Mouse (Mus musculus): Measurements from ENCODE around the gene Rabgef1. TPM values are rescaled to one million over a fixed set of nuclear protein-coding genes. Genes with fewer than 3 reads are reported as not detected.

The Rabgef1 gene
- polyA plus RNA-seq, 1 experiment from 2014 or later = 41.1 TPM

GRCm38 (mm10) chr5:130163670-130164069, 7.9 kb upstream of the Rabgef1 start:
- no peaks in the 10 kb centered on the region for H3K9me3 ChIP-seq (ENCODE audit: control insufficient read depth, low read length)
- no peaks in the 10 kb centered on the region for H3K27me3 ChIP-seq (replicated peaks; ENCODE audit: control insufficient read depth, insufficient read depth, low read length)
- no peak overlapping the region for H3K4me3 ChIP-seq (ENCODE audit: low read depth, low read length)
- H3K4me1 ChIP-seq (replicated peaks; ENCODE audit: control insufficient read depth, insufficient read depth, low read length) = peaks cover 4% of the 10 kb centered on the region; the same call in 1 of the 2 replicates
- WGBS = 3% methylated on average over 7 of the region's 7 CpGs
- peak; percentile 59 for DNase-seq (ENCODE audit: low spot score)
- H3K36me3 ChIP-seq (ENCODE audit: control insufficient read depth, insufficient read depth, low read length) = no peaks in the 10 kb centered on the region
- H3K4me2 ChIP-seq = no peak overlapping the region
- no peak overlapping the region for H3K9ac ChIP-seq (ENCODE audit: low read depth, low read length)
- H3K27ac ChIP-seq (ENCODE audit: low read depth, low read length) = no peak overlapping the region
- peak; percentile 60 for ATAC-seq (replicated peaks; ENCODE audit: low FRiP score)

GRCm38 (mm10) chr5:130165213-130165612, 6.4 kb upstream of the Rabgef1 start:
- no peaks in the 10 kb centered on the region for H3K36me3 ChIP-seq (ENCODE audit: control insufficient read depth, insufficient read depth, low read length)
- no peak for DNase-seq (ENCODE audit: low spot score)
- peaks cover 10% of the 10 kb centered on the region for H3K4me1 ChIP-seq (replicated peaks; ENCODE audit: control insufficient read depth, insufficient read depth, low read length)
- H3K27ac ChIP-seq (ENCODE audit: low read depth, low read length) = no peak overlapping the region
- 63% methylated on average over 4 of the region's 4 CpGs for WGBS
- no peak overlapping the region for H3K9ac ChIP-seq (ENCODE audit: low read depth, low read length)
- no peak overlapping the region for H3K4me2 ChIP-seq
- peak; percentile 60; the same call in 1 of the 2 replicates for ATAC-seq (replicated peaks; ENCODE audit: low FRiP score)
- no peaks in the 10 kb centered on the region for H3K27me3 ChIP-seq (replicated peaks; ENCODE audit: control insufficient read depth, insufficient read depth, low read length)
- no peaks in the 10 kb centered on the region for H3K9me3 ChIP-seq (ENCODE audit: control insufficient read depth, low read length)
- H3K4me3 ChIP-seq (ENCODE audit: low read depth, low read length) = no peak overlapping the region

GRCm38 (mm10) chr5:130169109-130169508, 2.5 kb upstream of the Rabgef1 start:
- Histone ChIP-seq H3K4me1 (replicated peaks; ENCODE audit: control insufficient read depth, insufficient read depth, low read length) (peaks cover 33% of the 10 kb centered on the region), H3K36me3 (ENCODE audit: control insufficient read depth, insufficient read depth, low read length) (no peaks in the 10 kb centered on the region), H3K27me3 (replicated peaks; ENCODE audit: control insufficient read depth, insufficient read depth, low read length) (no peaks in the 10 kb centered on the region), H3K9ac (ENCODE audit: low read depth, low read length) (no peak overlapping the region), H3K27ac (ENCODE audit: low read depth, low read length) (no peak overlapping the region), H3K9me3 (ENCODE audit: control insufficient read depth, low read length) (no peaks in the 10 kb centered on the region), H3K4me3 (ENCODE audit: low read depth, low read length) (no peak overlapping the region), H3K4me2 (no peak overlapping the region)
- DNase-seq (ENCODE audit: low spot score) (no peak), ATAC-seq (replicated peaks; ENCODE audit: low FRiP score) (no peak)
- WGBS = 73% methylated on average over 6 of the region's 6 CpGs

GRCm38 (mm10) chr5:130170666-130171422, 754 bp upstream of the Rabgef1 start:
- ATAC-seq (replicated peaks; ENCODE audit: low FRiP score) (peak; percentile 85), DNase-seq (ENCODE audit: low spot score) (no peak)
- no peaks in the 10 kb centered on the region for H3K36me3 ChIP-seq (ENCODE audit: control insufficient read depth, insufficient read depth, low read length)
- H3K4me1 ChIP-seq (replicated peaks; ENCODE audit: control insufficient read depth, insufficient read depth, low read length) = peaks cover 36% of the 10 kb centered on the region
- no peaks in the 10 kb centered on the region for H3K27me3 ChIP-seq (replicated peaks; ENCODE audit: control insufficient read depth, insufficient read depth, low read length)
- H3K27ac ChIP-seq (ENCODE audit: low read depth, low read length) = peak overlapping the region; percentile 100
- no peaks in the 10 kb centered on the region for H3K9me3 ChIP-seq (ENCODE audit: control insufficient read depth, low read length)
- H3K4me2 ChIP-seq = peak overlapping the region; percentile 79
- WGBS = 7% methylated on average over 6 of the region's 6 CpGs
- peak overlapping the region; percentile 89 for H3K4me3 ChIP-seq (ENCODE audit: low read depth, low read length)
- peak overlapping the region; percentile 90 for H3K9ac ChIP-seq (ENCODE audit: low read depth, low read length)

- Histone ChIP-seq H3K36me3 (ENCODE audit: control insufficient read depth, insufficient read depth, low read length) (peaks cover 2% of the 10 kb centered on the region; the same call in 1 of the 2 replicates), H3K9ac (ENCODE audit: low read depth, low read length) (peak overlapping the region; percentile 90), H3K4me2 (peak overlapping the region; percentile 79), H3K4me3 (ENCODE audit: low read depth, low read length) (peak overlapping the region; percentile 89), H3K4me1 (replicated peaks; ENCODE audit: control insufficient read depth, insufficient read depth, low read length) (peaks cover 36% of the 10 kb centered on the region), H3K27me3 (replicated peaks; ENCODE audit: control insufficient read depth, insufficient read depth, low read length) (no peaks in the 10 kb centered on the region), H3K27ac (ENCODE audit: low read depth, low read length) (peak overlapping the region; percentile 100), H3K9me3 (ENCODE audit: control insufficient read depth, low read length) (no peaks in the 10 kb centered on the region)
- DNase-seq (ENCODE audit: low spot score) (no peak), ATAC-seq (replicated peaks; ENCODE audit: low FRiP score) (no peak; the same call in none of the 2 replicates)
- WGBS = 2% methylated on average over 46 of the region's 46 CpGs
These were observed 481 bp downstream of the Rabgef1 start for GRCm38 (mm10) chr5:130171956-130172601.

GRCm38 (mm10) chr5:130173012-130173411, 1.4 kb downstream of the Rabgef1 start:
- WGBS = 77% methylated on average over 4 of the region's 4 CpGs
- H3K4me1 ChIP-seq (replicated peaks; ENCODE audit: control insufficient read depth, insufficient read depth, low read length) = peaks cover 39% of the 10 kb centered on the region

GRCm38 (mm10) chr5:130177871-130178270, 6.3 kb downstream of the Rabgef1 start:
- ATAC-seq (replicated peaks; ENCODE audit: low FRiP score) = no peak
- Histone ChIP-seq H3K27ac (ENCODE audit: low read depth, low read length) (no peak overlapping the region), H3K27me3 (replicated peaks; ENCODE audit: control insufficient read depth, insufficient read depth, low read length) (no peaks in the 10 kb centered on the region), H3K4me2 (no peak overlapping the region), H3K4me1 (replicated peaks; ENCODE audit: control insufficient read depth, insufficient read depth, low read length) (peaks cover 23% of the 10 kb centered on the region), H3K36me3 (ENCODE audit: control insufficient read depth, insufficient read depth, low read length) (peaks cover 2% of the 10 kb centered on the region; the same call in 1 of the 2 replicates), H3K4me3 (ENCODE audit: low read depth, low read length) (no peak overlapping the region), H3K9ac (ENCODE audit: low read depth, low read length) (no peak overlapping the region), H3K9me3 (ENCODE audit: control insufficient read depth, low read length) (no peaks in the 10 kb centered on the region)
- WGBS = 74% methylated on average over 4 of the region's 4 CpGs
- DNase-seq (ENCODE audit: low spot score) = no peak

More at GRCm38 (mm10) chr5:130173012-130173411, 1.4 kb downstream of the Rabgef1 start:
- peak overlapping the region; percentile 90 for H3K9ac ChIP-seq (ENCODE audit: low read depth, low read length)
- H3K9me3 ChIP-seq (ENCODE audit: control insufficient read depth, low read length) = no peaks in the 10 kb centered on the region
- DNase-seq (ENCODE audit: low spot score) (no peak), ATAC-seq (replicated peaks; ENCODE audit: low FRiP score) (no peak)
- no peaks in the 10 kb centered on the region for H3K27me3 ChIP-seq (replicated peaks; ENCODE audit: control insufficient read depth, insufficient read depth, low read length)
- H3K4me3 ChIP-seq (ENCODE audit: low read depth, low read length) = peak overlapping the region; percentile 89
- peak overlapping the region; percentile 79 for H3K4me2 ChIP-seq
- no peak overlapping the region for H3K27ac ChIP-seq (ENCODE audit: low read depth, low read length)
- peaks cover 2% of the 10 kb centered on the region; the same call in 1 of the 2 replicates for H3K36me3 ChIP-seq (ENCODE audit: control insufficient read depth, insufficient read depth, low read length)

- no peaks in the 10 kb centered on the region for H3K27me3 ChIP-seq (replicated peaks; ENCODE audit: control insufficient read depth, insufficient read depth, low read length)
- DNase-seq (ENCODE audit: low spot score) = no peak
- no peak overlapping the region for H3K4me3 ChIP-seq (ENCODE audit: low read depth, low read length)
- H3K36me3 ChIP-seq (ENCODE audit: control insufficient read depth, insufficient read depth, low read length) = peaks cover 2% of the 10 kb centered on the region; the same call in 1 of the 2 replicates
- no peaks in the 10 kb centered on the region for H3K9me3 ChIP-seq (ENCODE audit: control insufficient read depth, low read length)
- H3K4me2 ChIP-seq = no peak overlapping the region
- ATAC-seq (replicated peaks; ENCODE audit: low FRiP score) = no peak
- H3K4me1 ChIP-seq (replicated peaks; ENCODE audit: control insufficient read depth, insufficient read depth, low read length) = peaks cover 18% of the 10 kb centered on the region
- WGBS = 77% methylated on average over 7 of the region's 7 CpGs
- no peak overlapping the region for H3K27ac ChIP-seq (ENCODE audit: low read depth, low read length)
- no peak overlapping the region for H3K9ac ChIP-seq (ENCODE audit: low read depth, low read length)
These were observed 8.8 kb downstream of the Rabgef1 start for GRCm38 (mm10) chr5:130180362-130180761.

Measured in liver, embryonic 11.5 days (tissue).